ENCODE assay signal across 9 mouse cellular contexts in genomic region chr6:86157253-86158234, GRCm38 (mm10). TPM values are rescaled to one million over a fixed set of nuclear protein-coding genes. Genes with fewer than 3 reads are reported as not detected.
DNase-seq lines count a peak whose midpoint lies in the region; ATAC-seq and TF ChIP-seq lines count a peak whose summit lies in the region.
"Had no signal": no experiment of that assay in that cellular context is flagged by ENCODE, and none has a peak within 500 bp of the region (broad histone marks: within the 10 kb centered on the region; RNA-seq: fewer than 3 reads in every experiment).

No protein-coding gene starts in this region.

- H3K9ac ChIP-seq in forebrain, embryonic 14.5 days (ENCODE audit: low read length), result no peak overlapping the region
- H3K9ac ChIP-seq in forebrain, embryonic 13.5 days, result no peak overlapping the region
- no peak overlapping the region for H3K9ac ChIP-seq in kidney, postnatal 0 days (ENCODE audit: low read depth, low read length)
- H3K9ac ChIP-seq in stomach, embryonic 16.5 days (ENCODE audit: low read length), result 0 out of 2 replicates have a peak overlapping the region, but pooled peaks have one; percentile 2
- H3K9ac ChIP-seq: hindbrain, embryonic 15.5 days had no signal

- TF ChIP-seq POLR2A in thymus, adult 2 months (IDR thresholded peaks at IDR 0.05; ENCODE audit: control insufficient read depth, extremely low read depth, insufficient read depth, low read length, poor library complexity), result no peak

- no peaks in the 10 kb centered on the region for H3K9me3 ChIP-seq in forebrain, embryonic 14.5 days (replicated peaks; ENCODE audit: control insufficient read depth, low read length)
- no peaks in the 10 kb centered on the region for H3K9me3 ChIP-seq in forebrain, embryonic 13.5 days (replicated peaks)
- no peaks in the 10 kb centered on the region for H3K9me3 ChIP-seq in kidney, postnatal 0 days (replicated peaks; ENCODE audit: low read length)
- H3K9me3 ChIP-seq in stomach, embryonic 16.5 days (replicated peaks; ENCODE audit: control insufficient read depth, low read length), result no peaks in the 10 kb centered on the region
- H3K9me3 ChIP-seq: hindbrain, embryonic 15.5 days had no signal

- peak; percentile 57 for ATAC-seq in forebrain, embryonic 14.5 days
- ATAC-seq in forebrain, embryonic 13.5 days, result no peak
- no peak; the same call in 1 of the 2 replicates for ATAC-seq in kidney, postnatal 0 days (replicated peaks; ENCODE audit: low FRiP score, low read depth)
- ATAC-seq in stomach, embryonic 16.5 days (ENCODE audit: insufficient read depth, low FRiP score), result peak; percentile 76

- no peak overlapping the region for H3K27ac ChIP-seq in forebrain, embryonic 14.5 days (ENCODE audit: low read depth, low read length)
- H3K27ac ChIP-seq in forebrain, embryonic 13.5 days, result no peak overlapping the region
- H3K27ac ChIP-seq in thymus, adult 2 months (ENCODE audit: control insufficient read depth, insufficient read depth, low read length), result no peak overlapping the region
- H3K27ac ChIP-seq in kidney, postnatal 0 days, result no peak overlapping the region
- H3K27ac ChIP-seq in stomach, embryonic 16.5 days (ENCODE audit: low read length), result peak overlapping the region; percentile 25
- H3K27ac ChIP-seq: hindbrain, embryonic 15.5 days had no signal

- no peak for TF ChIP-seq CTCF in thymus, adult 2 months (IDR thresholded peaks at IDR 0.05; ENCODE audit: borderline replicate concordance, control insufficient read depth, extremely low read depth, insufficient read depth, low read length, poor library complexity)
- TF ChIP-seq CTCF in kidney, postnatal 0 days (IDR thresholded peaks at IDR 0.05; ENCODE audit: low read depth), result no peak

- no peaks in the 10 kb centered on the region for H3K27me3 ChIP-seq in forebrain, embryonic 14.5 days (replicated peaks; ENCODE audit: control insufficient read depth, insufficient read depth, low read length)
- no peaks in the 10 kb centered on the region for H3K27me3 ChIP-seq in forebrain, embryonic 13.5 days
- no peaks in the 10 kb centered on the region for H3K27me3 ChIP-seq in thymus, adult 2 months (ENCODE audit: control insufficient read depth, insufficient read depth, low read length)
- no peaks in the 10 kb centered on the region for H3K27me3 ChIP-seq in kidney, postnatal 0 days (ENCODE audit: insufficient read depth, low read length)
- no peaks in the 10 kb centered on the region for H3K27me3 ChIP-seq in stomach, embryonic 16.5 days (ENCODE audit: control insufficient read depth, insufficient read depth, low read length)

- no peak overlapping the region for H3K4me3 ChIP-seq in forebrain, embryonic 14.5 days (ENCODE audit: low read depth, low read length)
- H3K4me3 ChIP-seq in forebrain, embryonic 13.5 days, result no peak overlapping the region
- no peak overlapping the region for H3K4me3 ChIP-seq in thymus, adult 2 months (ENCODE audit: control insufficient read depth, insufficient read depth, low read length)
- H3K4me3 ChIP-seq in kidney, postnatal 0 days (replicated peaks; ENCODE audit: low read depth, low read length), result no peak overlapping the region
- no peak overlapping the region for H3K4me3 ChIP-seq in stomach, embryonic 16.5 days (replicated peaks; ENCODE audit: low read length)
- H3K4me3 ChIP-seq: hindbrain, embryonic 15.5 days had no signal

- 52% methylated on average over 17 of the region's 17 CpGs for WGBS in forebrain, embryonic 14.5 days
- WGBS in forebrain, embryonic 13.5 days, result 64% methylated on average over 17 of the region's 17 CpGs
- WGBS in thymus, adult 2 months, result 77% methylated on average over 17 of the region's 17 CpGs
- WGBS in kidney, postnatal 0 days, result 53% methylated on average over 17 of the region's 17 CpGs
- 59% methylated on average over 17 of the region's 17 CpGs for WGBS in stomach, embryonic 16.5 days

- H3K4me2 ChIP-seq in forebrain, embryonic 14.5 days (ENCODE audit: low read length), result no peak overlapping the region
- no peak overlapping the region for H3K4me2 ChIP-seq in forebrain, embryonic 13.5 days
- H3K4me2 ChIP-seq in kidney, postnatal 0 days (ENCODE audit: low read length), result no peak overlapping the region
- H3K4me2 ChIP-seq in stomach, embryonic 16.5 days (ENCODE audit: low read depth, low read length), result no peak overlapping the region; the same call in 1 of the 2 replicates
- H3K4me2 ChIP-seq: hindbrain, embryonic 15.5 days had no signal

- no peaks in the 10 kb centered on the region for H3K4me1 ChIP-seq in forebrain, embryonic 14.5 days (ENCODE audit: control insufficient read depth, insufficient read depth, low read length)
- H3K4me1 ChIP-seq in forebrain, embryonic 13.5 days, result peaks cover 9% of the 10 kb centered on the region
- no peaks in the 10 kb centered on the region for H3K4me1 ChIP-seq in thymus, adult 2 months (replicated peaks; ENCODE audit: control insufficient read depth, insufficient read depth, low read length)
- no peaks in the 10 kb centered on the region for H3K4me1 ChIP-seq in kidney, postnatal 0 days (replicated peaks; ENCODE audit: insufficient read depth, low read length)
- peaks cover 6% of the 10 kb centered on the region for H3K4me1 ChIP-seq in stomach, embryonic 16.5 days (ENCODE audit: control insufficient read depth, insufficient read depth, low read length)
- H3K4me1 ChIP-seq: hindbrain, embryonic 15.5 days had no signal

- H3K36me3 ChIP-seq in forebrain, embryonic 14.5 days (ENCODE audit: control insufficient read depth, insufficient read depth, low read length), result no peaks in the 10 kb centered on the region
- H3K36me3 ChIP-seq in forebrain, embryonic 13.5 days (ENCODE audit: poor library complexity, severe bottlenecking), result no peaks in the 10 kb centered on the region
- H3K36me3 ChIP-seq in thymus, adult 2 months (ENCODE audit: control insufficient read depth, insufficient read depth, low read length), result no peaks in the 10 kb centered on the region
- H3K36me3 ChIP-seq in kidney, postnatal 0 days (ENCODE audit: insufficient read depth, low read length), result no peaks in the 10 kb centered on the region
- no peaks in the 10 kb centered on the region for H3K36me3 ChIP-seq in stomach, embryonic 16.5 days (ENCODE audit: control insufficient read depth, insufficient read depth, low read length)
- H3K36me3 ChIP-seq: hindbrain, embryonic 15.5 days had no signal

- peak; percentile 61 for DNase-seq in forebrain, embryonic 14.5 days (ENCODE audit: low spot score)
- DNase-seq in thymus, postnatal 4 days, result peak; percentile 23
- no peak for DNase-seq in thymus, adult 2 months
- DNase-seq in kidney, postnatal 0 days (ENCODE audit: low spot score), result peak; percentile 46
- DNase-seq in left cerebral cortex, adult 11 months (ENCODE audit: low spot score), result no peak
- DNase-seq in thymus, postnatal 36 days, result no peak

RNA-seq across cellular contexts. Expression of gene Tgfa, which starts 37.5 kb away (rescaled TPM):
- polyA plus RNA-seq in forebrain, embryonic 14.5 days (2014; fragmentation: Nextera tagmentation; extraction: Ambion mirVana), result 7.5 and 12.0 TPM in 2 replicates
- polyA plus RNA-seq in forebrain, embryonic 13.5 days (2015; fragmentation: Nextera tagmentation; extraction: Ambion mirVana), result 3.5 and 4.6 TPM in 2 replicates
- 0.84 and 2.1 TPM in 2 replicates for polyA plus RNA-seq in thymus, adult 2 months (2012; rRNA removed)
- polyA plus RNA-seq in kidney, postnatal 0 days (2015; fragmentation: Nextera tagmentation; extraction: Ambion mirVana), result 5.7 and 6.1 TPM in 2 replicates
- 7.2 and 10.2 TPM in 2 replicates for polyA plus RNA-seq in stomach, embryonic 16.5 days (2015; fragmentation: Nextera tagmentation; extraction: Ambion mirVana)

Comparison
In these comparisons a context has a peak if more than half of its experiments do, and no peak if none do; other contexts are left out.
1. ATAC-seq: peak in forebrain, embryonic 14.5 days (single experiment) and stomach, embryonic 16.5 days (single experiment); none in forebrain, embryonic 13.5 days (single experiment) and kidney, postnatal 0 days (single experiment).
2. DNase-seq: peak in forebrain, embryonic 14.5 days (single experiment), thymus, postnatal 4 days (single experiment) and kidney, postnatal 0 days (single experiment); none in thymus, adult 2 months (single experiment), left cerebral cortex, adult 11 months (single experiment) and thymus, postnatal 36 days (0 of 2).